Mouse (Mus musculus): ENCODE results near the gene Plpp1. TPM values are rescaled to one million over a fixed set of nuclear protein-coding genes. Genes with fewer than 3 reads are reported as not detected.

Plpp1 gene
- polyA plus RNA-seq, 1 experiment, result 2.8 TPM

GRCm38 (mm10) chr13:112823911-112824648 lies 23.5 kb downstream of the Plpp1 start:
- TF ChIP-seq GATA1 (IDR thresholded peaks at IDR 0.05; ENCODE audit: low read length), result no peak

DNA sequence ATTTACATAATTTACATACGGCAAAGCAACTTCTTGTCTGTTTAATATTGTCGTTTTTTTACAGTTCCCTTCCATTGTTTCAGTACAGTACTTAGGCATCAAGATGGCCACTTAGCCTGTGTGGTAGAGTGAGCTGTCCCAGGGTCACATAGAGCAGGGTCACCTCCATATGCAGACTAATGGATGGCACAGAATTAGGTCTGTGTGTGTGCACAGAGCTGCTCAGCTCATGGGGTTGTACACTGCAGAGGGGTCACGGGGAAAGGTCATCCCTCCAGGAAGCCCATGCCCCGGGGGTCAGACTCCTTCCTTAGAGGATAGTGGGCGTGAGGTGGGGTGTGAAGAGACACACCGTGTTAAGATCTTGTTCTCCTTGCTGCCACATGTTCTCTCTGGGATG lies 24.9 kb downstream of the Plpp1 start:
- TF ChIP-seq GATA1 (IDR thresholded peaks at IDR 0.05; ENCODE audit: low read length), result no peak

DNA sequence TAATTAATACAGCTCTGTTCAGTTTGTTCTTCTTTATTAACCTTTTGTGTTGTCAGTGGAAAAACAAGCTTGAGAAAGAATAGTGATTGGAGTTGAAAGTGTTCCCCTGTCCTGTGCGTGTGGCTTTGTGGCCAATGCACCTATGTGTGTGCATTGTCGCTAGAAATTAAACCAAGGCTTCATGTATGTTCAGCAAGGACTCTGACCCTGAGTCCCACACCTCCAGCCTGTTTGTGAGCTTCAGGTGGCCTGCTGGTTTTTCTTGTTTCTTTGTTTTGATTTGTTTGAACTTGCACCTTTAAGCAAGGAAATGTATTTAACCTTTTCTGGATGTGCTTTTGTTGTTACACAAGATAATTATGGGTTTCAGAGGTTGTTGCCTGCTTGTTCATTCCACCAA lies 29.0 kb downstream of the Plpp1 start:
- no peak for TF ChIP-seq GATA1 (IDR thresholded peaks at IDR 0.05; ENCODE audit: low read length)

DNA sequence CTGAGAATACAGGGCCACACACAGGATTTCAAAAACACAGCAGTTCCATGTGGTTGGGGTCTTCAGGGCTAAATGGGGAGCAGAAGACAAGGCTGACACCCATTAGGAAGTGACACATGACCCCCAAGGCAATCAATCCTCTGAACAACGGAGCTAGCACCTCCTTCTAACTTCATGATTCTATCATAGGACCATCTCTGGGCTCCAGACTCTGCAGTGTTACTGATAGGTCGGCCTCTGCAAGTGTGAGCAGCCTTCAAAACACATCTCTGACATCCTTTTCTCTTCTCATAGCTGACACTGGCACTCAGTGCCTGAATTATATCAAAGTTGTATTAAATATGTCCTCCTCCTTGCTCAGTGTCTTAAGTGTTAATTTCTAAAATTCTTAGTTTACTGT lies 32.0 kb downstream of the Plpp1 start:
- TF ChIP-seq GATA1 (IDR thresholded peaks at IDR 0.05; ENCODE audit: low read length), result no peak

GRCm38 (mm10) chr13:112833253-112833894 lies 32.8 kb downstream of the Plpp1 start:
- no peak for TF ChIP-seq GATA1 (IDR thresholded peaks at IDR 0.05; ENCODE audit: low read length)

- TF ChIP-seq GATA1 (IDR thresholded peaks at IDR 0.05; ENCODE audit: low read length), result no peak
Measured at GRCm38 (mm10) chr13:112833895-112834263, 33.3 kb downstream of the Plpp1 start.

- no peak for TF ChIP-seq GATA1 (IDR thresholded peaks at IDR 0.05; ENCODE audit: low read length)
Measured at GRCm38 (mm10) chr13:112835113-112835512, 34.5 kb downstream of the Plpp1 start.

- TF ChIP-seq GATA1 (IDR thresholded peaks at IDR 0.05; ENCODE audit: low read length), result no peak
Measured at GRCm38 (mm10) chr13:112836951-112837350, 36.4 kb downstream of the Plpp1 start.

DNA sequence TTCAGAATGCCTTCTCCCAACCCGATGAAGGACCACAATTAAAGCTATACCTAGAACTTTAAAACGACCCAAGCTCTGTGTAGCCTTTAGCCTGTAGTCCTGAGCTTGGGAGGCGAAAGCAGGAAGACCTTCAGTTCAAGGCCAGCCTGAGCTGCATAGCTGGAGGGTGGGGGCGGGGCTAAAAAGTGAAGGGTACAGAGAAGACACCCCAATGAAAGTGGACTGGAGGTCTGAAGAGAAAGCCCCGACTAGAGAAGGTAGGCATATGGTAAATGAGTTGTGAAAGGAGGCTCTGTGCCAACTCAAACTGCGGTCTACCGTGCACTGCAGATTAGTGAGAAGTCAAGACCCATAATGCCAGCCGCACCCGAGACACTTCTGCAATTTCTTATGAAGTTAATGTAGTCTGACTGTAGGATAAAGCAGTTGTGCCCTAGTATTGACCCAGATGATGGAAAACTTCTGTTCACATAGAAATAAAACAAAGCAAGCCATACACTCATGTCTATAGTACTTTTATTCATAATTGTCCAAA lies 37.1 kb downstream of the Plpp1 start:
- no peak for TF ChIP-seq GATA1 (IDR thresholded peaks at IDR 0.05; ENCODE audit: low read length)

GRCm38 (mm10) chr13:112838562-112839232 lies 38.1 kb downstream of the Plpp1 start:
- TF ChIP-seq GATA1 (IDR thresholded peaks at IDR 0.05; ENCODE audit: low read length), result peak; percentile 41

DNA sequence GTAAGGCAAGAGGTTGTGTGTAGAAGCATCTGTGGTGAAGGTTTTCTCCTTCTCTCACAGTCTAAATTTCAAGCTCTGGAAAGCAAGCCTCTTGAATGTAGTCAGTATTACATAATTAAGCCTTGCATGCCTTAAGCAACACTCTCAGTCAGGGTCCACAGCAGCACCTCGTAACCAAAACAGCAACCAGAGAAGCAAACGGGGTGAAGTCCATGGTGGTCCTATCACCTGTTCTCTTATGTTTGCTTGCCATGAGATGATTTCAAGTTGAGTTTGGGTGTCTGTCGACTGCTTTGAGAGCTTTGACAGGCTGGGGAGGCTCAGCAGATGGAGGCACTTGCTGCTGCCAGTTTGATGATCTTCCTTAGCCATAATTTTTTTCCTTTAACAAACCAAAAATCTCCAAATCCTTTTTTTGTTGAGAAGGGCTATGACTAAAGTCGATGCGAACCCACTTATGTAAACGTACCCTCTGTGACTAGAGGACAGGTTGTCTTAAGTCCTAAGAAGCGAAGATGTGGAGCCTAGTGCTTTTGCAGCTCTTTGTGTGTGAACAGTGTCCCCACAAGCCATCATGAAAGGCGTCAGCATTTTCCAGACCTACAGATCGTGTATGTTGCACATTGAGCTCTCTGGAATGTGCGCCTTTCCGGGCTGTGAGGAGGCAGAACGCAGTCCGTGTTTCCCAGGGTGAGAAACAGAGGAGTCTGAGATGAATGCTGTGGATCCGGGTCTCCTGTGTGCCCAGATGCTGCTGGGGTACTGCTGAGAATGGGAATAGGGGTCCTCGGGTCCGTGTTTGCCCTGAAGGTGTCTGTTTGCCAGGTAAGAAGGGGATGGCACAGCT lies 39.9 kb downstream of the Plpp1 start:
- TF ChIP-seq GATA1 (IDR thresholded peaks at IDR 0.05; ENCODE audit: low read length), result no peak

- no peak for TF ChIP-seq GATA1 (IDR thresholded peaks at IDR 0.05; ENCODE audit: low read length)
Measured at GRCm38 (mm10) chr13:112845931-112846330, 45.3 kb downstream of the Plpp1 start.

GRCm38 (mm10) chr13:112853710-112854316 lies 53.2 kb downstream of the Plpp1 start:
- TF ChIP-seq GATA1 (IDR thresholded peaks at IDR 0.05; ENCODE audit: low read length), result no peak

DNA sequence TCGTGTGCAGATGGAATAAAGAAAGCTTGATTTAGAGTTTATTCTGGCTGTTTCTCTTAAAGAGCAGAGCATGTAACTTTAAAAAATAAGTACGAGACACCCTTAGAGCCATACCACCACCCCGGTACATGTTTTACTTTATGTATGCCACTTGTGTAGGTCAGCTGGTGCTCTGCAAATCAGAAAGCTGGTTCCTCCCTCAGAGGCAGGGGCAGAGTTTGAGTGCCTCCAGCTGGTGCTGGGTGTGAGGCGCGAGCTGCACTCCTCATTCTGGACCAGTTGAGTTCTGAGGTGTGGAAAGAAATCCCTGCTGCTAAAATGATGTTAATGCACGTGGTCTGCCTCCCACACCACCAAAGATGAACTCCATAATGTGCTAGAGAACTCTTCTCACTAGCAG lies 53.8 kb downstream of the Plpp1 start:
- no peak for TF ChIP-seq GATA1 (IDR thresholded peaks at IDR 0.05; ENCODE audit: low read length)

GRCm38 (mm10) chr13:112857921-112858320 lies 57.3 kb downstream of the Plpp1 start:
- no peak for TF ChIP-seq GATA1 (IDR thresholded peaks at IDR 0.05; ENCODE audit: low read length)

All from G1E-ER4 (cell line).